Mouse (Mus musculus): ENCODE results near the gene Pak1. TPM values are rescaled to one million over a fixed set of nuclear protein-coding genes. Genes with fewer than 3 reads are reported as not detected.

Gene Pak1
- polyA plus RNA-seq, 1 experiment from 2014 or later: 148 TPM

- Histone ChIP-seq H3K4me1 (ENCODE audit: control insufficient read depth, insufficient read depth, low read length) (peaks cover 10% of the 10 kb centered on the region; the same call in 1 of the 2 replicates), H3K9ac (replicated peaks; ENCODE audit: low read depth, low read length) (no peak overlapping the region), H3K9me3 (ENCODE audit: control insufficient read depth, low read length) (no peaks in the 10 kb centered on the region), H3K27me3 (ENCODE audit: control insufficient read depth, insufficient read depth, low read length) (peaks cover 3% of the 10 kb centered on the region; the same call in 1 of the 2 replicates), H3K4me3 (ENCODE audit: low read depth, low read length) (no peak overlapping the region), H3K36me3 (ENCODE audit: control insufficient read depth, insufficient read depth, low read length) (no peaks in the 10 kb centered on the region), H3K27ac (ENCODE audit: low read depth, low read length) (no peak overlapping the region), H3K4me2 (ENCODE audit: low read depth, low read length) (no peak overlapping the region)
- WGBS: 70% methylated on average over 2 of the region's 2 CpGs
- no peak for ATAC-seq (ENCODE audit: low read depth)
These were observed 4.0 kb downstream of the Pak1 start for GRCm38 (mm10) chr7:97792324-97792723.

- ATAC-seq (ENCODE audit: low read depth): no peak
- Histone ChIP-seq H3K27me3 (ENCODE audit: control insufficient read depth, insufficient read depth, low read length) (no peaks in the 10 kb centered on the region), H3K9me3 (ENCODE audit: control insufficient read depth, low read length) (no peaks in the 10 kb centered on the region), H3K27ac (ENCODE audit: low read depth, low read length) (no peak overlapping the region), H3K36me3 (ENCODE audit: control insufficient read depth, insufficient read depth, low read length) (no peaks in the 10 kb centered on the region), H3K4me1 (ENCODE audit: control insufficient read depth, insufficient read depth, low read length) (peaks cover 3% of the 10 kb centered on the region; the same call in 1 of the 2 replicates), H3K4me2 (ENCODE audit: low read depth, low read length) (no peak overlapping the region), H3K4me3 (ENCODE audit: low read depth, low read length) (no peak overlapping the region), H3K9ac (replicated peaks; ENCODE audit: low read depth, low read length) (no peak overlapping the region)
- 18% methylated on average over 2 of the region's 2 CpGs for WGBS
These were observed 14.8 kb downstream of the Pak1 start for GRCm38 (mm10) chr7:97803116-97803515.

- Histone ChIP-seq H3K27ac (ENCODE audit: low read depth, low read length) (no peak overlapping the region), H3K4me3 (ENCODE audit: low read depth, low read length) (no peak overlapping the region), H3K36me3 (ENCODE audit: control insufficient read depth, insufficient read depth, low read length) (no peaks in the 10 kb centered on the region), H3K4me2 (ENCODE audit: low read depth, low read length) (no peak overlapping the region), H3K4me1 (ENCODE audit: control insufficient read depth, insufficient read depth, low read length) (peaks cover 3% of the 10 kb centered on the region; the same call in 1 of the 2 replicates), H3K27me3 (ENCODE audit: control insufficient read depth, insufficient read depth, low read length) (no peaks in the 10 kb centered on the region), H3K9ac (replicated peaks; ENCODE audit: low read depth, low read length) (no peak overlapping the region), H3K9me3 (ENCODE audit: control insufficient read depth, low read length) (no peaks in the 10 kb centered on the region)
- 18% methylated on average over 2 of the region's 2 CpGs for WGBS
- ATAC-seq (ENCODE audit: low read depth): no peak
These were observed 16.1 kb downstream of the Pak1 start for GRCm38 (mm10) chr7:97804245-97805066.

GRCm38 (mm10) chr7:97805067-97805365 is 16.7 kb downstream of the Pak1 start:
- Histone ChIP-seq H3K36me3 (ENCODE audit: control insufficient read depth, insufficient read depth, low read length) (no peaks in the 10 kb centered on the region), H3K4me3 (ENCODE audit: low read depth, low read length) (no peak overlapping the region), H3K27me3 (ENCODE audit: control insufficient read depth, insufficient read depth, low read length) (no peaks in the 10 kb centered on the region), H3K4me2 (ENCODE audit: low read depth, low read length) (no peak overlapping the region), H3K9ac (replicated peaks; ENCODE audit: low read depth, low read length) (no peak overlapping the region), H3K9me3 (ENCODE audit: control insufficient read depth, low read length) (no peaks in the 10 kb centered on the region), H3K4me1 (ENCODE audit: control insufficient read depth, insufficient read depth, low read length) (peaks cover 3% of the 10 kb centered on the region; the same call in 1 of the 2 replicates), H3K27ac (ENCODE audit: low read depth, low read length) (no peak overlapping the region)
- no peak for ATAC-seq (ENCODE audit: low read depth)
- WGBS: 33% methylated on average over 3 of the region's 3 CpGs

GRCm38 (mm10) chr7:97809307-97809706 is 21.0 kb downstream of the Pak1 start:
- H3K9ac ChIP-seq (replicated peaks; ENCODE audit: low read depth, low read length): no peak overlapping the region
- no peak overlapping the region for H3K4me2 ChIP-seq (ENCODE audit: low read depth, low read length)
- H3K27ac ChIP-seq (ENCODE audit: low read depth, low read length): no peak overlapping the region
- H3K27me3 ChIP-seq (ENCODE audit: control insufficient read depth, insufficient read depth, low read length): no peaks in the 10 kb centered on the region
- ATAC-seq (ENCODE audit: low read depth): no peak
- 77% methylated on average over 5 of the region's 5 CpGs for WGBS
- H3K4me3 ChIP-seq (ENCODE audit: low read depth, low read length): no peak overlapping the region
- no peaks in the 10 kb centered on the region for H3K36me3 ChIP-seq (ENCODE audit: control insufficient read depth, insufficient read depth, low read length)
- no peaks in the 10 kb centered on the region for H3K9me3 ChIP-seq (ENCODE audit: control insufficient read depth, low read length)
- peaks cover 3% of the 10 kb centered on the region; the same call in 1 of the 2 replicates for H3K4me1 ChIP-seq (ENCODE audit: control insufficient read depth, insufficient read depth, low read length)

DNA sequence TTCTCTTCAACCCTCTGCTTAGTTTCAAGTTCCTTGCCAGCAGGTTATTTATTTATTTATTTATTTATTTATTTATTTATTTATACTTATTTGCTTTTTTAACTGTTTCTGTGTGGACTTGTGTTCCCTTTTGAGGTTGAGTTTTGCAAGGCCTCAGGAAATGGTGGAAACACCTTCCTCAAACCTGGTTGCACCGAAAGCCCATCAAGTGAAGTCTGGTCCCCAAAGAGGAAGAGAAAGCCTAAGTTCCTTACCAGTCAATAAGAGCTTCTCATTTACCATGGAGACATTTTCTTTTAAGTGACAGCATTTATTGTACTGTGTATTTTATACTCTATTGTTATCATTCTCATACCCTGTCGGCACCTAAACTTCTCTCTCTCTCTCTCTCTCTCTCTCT is 33.5 kb downstream of the Pak1 start:
- WGBS: 80% methylated on average over 2 of the region's 2 CpGs
- Histone ChIP-seq H3K4me1 (ENCODE audit: control insufficient read depth, insufficient read depth, low read length) (no peaks in the 10 kb centered on the region), H3K4me3 (ENCODE audit: low read depth, low read length) (no peak overlapping the region), H3K9ac (replicated peaks; ENCODE audit: low read depth, low read length) (no peak overlapping the region), H3K27me3 (ENCODE audit: control insufficient read depth, insufficient read depth, low read length) (no peaks in the 10 kb centered on the region), H3K4me2 (ENCODE audit: low read depth, low read length) (no peak overlapping the region), H3K27ac (ENCODE audit: low read depth, low read length) (no peak overlapping the region), H3K9me3 (ENCODE audit: control insufficient read depth, low read length) (no peaks in the 10 kb centered on the region), H3K36me3 (ENCODE audit: control insufficient read depth, insufficient read depth, low read length) (no peaks in the 10 kb centered on the region)
- no peak for ATAC-seq (ENCODE audit: low read depth)

GRCm38 (mm10) chr7:97829091-97829490 is 40.8 kb downstream of the Pak1 start:
- Histone ChIP-seq H3K36me3 (ENCODE audit: control insufficient read depth, insufficient read depth, low read length) (no peaks in the 10 kb centered on the region), H3K27me3 (ENCODE audit: control insufficient read depth, insufficient read depth, low read length) (no peaks in the 10 kb centered on the region), H3K4me1 (ENCODE audit: control insufficient read depth, insufficient read depth, low read length) (no peaks in the 10 kb centered on the region), H3K4me2 (ENCODE audit: low read depth, low read length) (no peak overlapping the region), H3K27ac (ENCODE audit: low read depth, low read length) (no peak overlapping the region), H3K4me3 (ENCODE audit: low read depth, low read length) (no peak overlapping the region), H3K9ac (replicated peaks; ENCODE audit: low read depth, low read length) (no peak overlapping the region), H3K9me3 (ENCODE audit: control insufficient read depth, low read length) (no peaks in the 10 kb centered on the region)
- WGBS: 91% methylated on average over 2 of the region's 2 CpGs
- ATAC-seq (ENCODE audit: low read depth): no peak

DNA sequence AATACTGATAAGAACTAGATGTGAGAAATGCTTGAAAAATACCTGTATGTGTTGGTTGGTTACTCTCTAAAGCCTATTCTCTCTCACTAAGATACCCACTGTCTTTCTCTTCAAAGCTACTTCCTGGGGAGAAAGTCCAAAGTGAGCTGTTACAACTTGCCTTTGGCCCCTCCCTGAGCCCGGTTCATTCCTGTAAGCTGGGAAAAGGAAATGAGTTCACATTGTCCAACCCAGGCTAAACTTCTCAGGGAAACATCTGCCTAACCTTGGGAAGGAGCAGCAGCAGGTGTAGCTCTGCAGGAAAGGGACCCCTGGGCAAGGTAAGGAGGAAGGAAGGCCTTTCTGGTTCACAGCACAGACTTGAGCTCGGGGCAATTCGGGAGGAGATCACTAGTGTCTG is 42.4 kb downstream of the Pak1 start:
- H3K9ac ChIP-seq (replicated peaks; ENCODE audit: low read depth, low read length): no peak overlapping the region
- H3K36me3 ChIP-seq (ENCODE audit: control insufficient read depth, insufficient read depth, low read length): no peaks in the 10 kb centered on the region
- ATAC-seq (ENCODE audit: low read depth): no peak
- WGBS: 81% methylated on average over 3 of the region's 3 CpGs
- H3K4me1 ChIP-seq (ENCODE audit: control insufficient read depth, insufficient read depth, low read length): no peaks in the 10 kb centered on the region
- H3K4me3 ChIP-seq (ENCODE audit: low read depth, low read length): no peak overlapping the region
- H3K27me3 ChIP-seq (ENCODE audit: control insufficient read depth, insufficient read depth, low read length): no peaks in the 10 kb centered on the region
- H3K27ac ChIP-seq (ENCODE audit: low read depth, low read length): no peak overlapping the region
- no peaks in the 10 kb centered on the region for H3K9me3 ChIP-seq (ENCODE audit: control insufficient read depth, low read length)
- no peak overlapping the region for H3K4me2 ChIP-seq (ENCODE audit: low read depth, low read length)

DNA sequence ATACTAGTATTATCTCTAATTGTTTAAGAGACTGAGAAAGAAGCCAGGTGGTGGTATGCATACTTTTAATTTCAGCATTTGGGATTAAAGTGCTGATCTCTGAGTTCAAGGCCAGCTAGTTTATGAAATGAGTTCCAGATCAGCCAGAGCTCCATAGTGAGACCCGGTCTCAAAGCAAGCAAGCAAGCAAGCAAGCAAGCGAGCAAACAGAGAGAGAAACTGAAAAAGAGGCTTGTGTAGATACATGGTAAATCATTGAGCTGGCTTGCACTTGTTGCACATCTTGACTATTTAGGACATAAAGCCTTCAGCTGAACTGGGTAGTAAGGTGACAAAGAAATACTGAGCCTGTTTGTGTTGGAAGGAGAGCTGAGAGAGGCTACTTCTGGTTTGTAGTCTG is 44.6 kb downstream of the Pak1 start:
- Histone ChIP-seq H3K27ac (ENCODE audit: low read depth, low read length) (no peak overlapping the region), H3K4me1 (ENCODE audit: control insufficient read depth, insufficient read depth, low read length) (no peaks in the 10 kb centered on the region), H3K27me3 (ENCODE audit: control insufficient read depth, insufficient read depth, low read length) (no peaks in the 10 kb centered on the region), H3K4me3 (ENCODE audit: low read depth, low read length) (no peak overlapping the region), H3K9me3 (ENCODE audit: control insufficient read depth, low read length) (no peaks in the 10 kb centered on the region), H3K36me3 (ENCODE audit: control insufficient read depth, insufficient read depth, low read length) (no peaks in the 10 kb centered on the region), H3K4me2 (ENCODE audit: low read depth, low read length) (no peak overlapping the region), H3K9ac (replicated peaks; ENCODE audit: low read depth, low read length) (no peak overlapping the region)
- ATAC-seq (ENCODE audit: low read depth): no peak
- whole genome bisulfite sequencing: 67% methylated on average over 2 of the region's 2 CpGs
